Mouse (Mus musculus) stomach, embryonic 15.5 days (tissue): ENCODE measurements at regions not wholly inside any gene's neighbourhood (a gene's known extent, or its start where the extent isn't known, plus 50 kb on each side); places are given as distances from the start of the nearest gene placed in this dataset.
A peak's percentile ranks its signal among the peaks of the same experiment; 100 is the strongest.

Experiments
- ATAC-seq: fragments of 200-750 bp; cut with Nextera tagmentation; 2 replicates; pipeline ENCODE4 v1.8.0; 2017; ENCODE audit warnings: low read depth, moderate number of reproducible peaks, moderate TSS enrichment; ENCODE audit not compliant: insufficient read depth, low FRiP score
- H3K27ac ChIP-seq: fragments of 300-500 bp; sonication (generic); 2 replicates; pipeline ENCODE4 v1.5.1; 2015; ENCODE audit warnings: mild to moderate bottlenecking, inconsistent platforms
- H3K27me3 ChIP-seq: fragments of 300-500 bp; sonication (generic); replicated peaks from 2 replicates; pipeline ENCODE4 v1.6.1; 2015; ENCODE audit warnings: inconsistent platforms
- H3K36me3 ChIP-seq: fragments of 300-500 bp; sonication (generic); 2 replicates; pipeline ENCODE4 v1.6.1; 2015; ENCODE audit warnings: inconsistent platforms
- H3K4me1 ChIP-seq: fragments of 300-500 bp; sonication (generic); 2 replicates; pipeline ENCODE4 v1.6.1; 2015; ENCODE audit warnings: inconsistent platforms
- H3K4me2 ChIP-seq: fragments of 300-500 bp; sonication (generic); 2 replicates; pipeline ENCODE4 v1.6.1; 2015; ENCODE audit warnings: mild to moderate bottlenecking, inconsistent platforms
- H3K4me3 ChIP-seq: fragments of 300-500 bp; sonication (generic); replicated peaks from 2 replicates; pipeline ENCODE4 v1.5.1; 2015; ENCODE audit warnings: inconsistent platforms
- H3K9ac ChIP-seq: fragments of 300-500 bp; sonication (generic); 2 replicates; pipeline ENCODE4 v1.6.1; 2015; ENCODE audit warnings: inconsistent platforms
- H3K9me3 ChIP-seq: fragments of 300-500 bp; sonication (generic); 2 replicates; pipeline ENCODE4 v1.6.1; 2016; ENCODE audit warnings: inconsistent platforms
- WGBS: fragments of 180-500 bp; shearing (Covaris S2); methylation state at CpG from one replicate; pipeline ENCODE4 v1.1.7; 2015; 5-methylcytosine and 5-hydroxymethylcytosine counted together

DNA sequence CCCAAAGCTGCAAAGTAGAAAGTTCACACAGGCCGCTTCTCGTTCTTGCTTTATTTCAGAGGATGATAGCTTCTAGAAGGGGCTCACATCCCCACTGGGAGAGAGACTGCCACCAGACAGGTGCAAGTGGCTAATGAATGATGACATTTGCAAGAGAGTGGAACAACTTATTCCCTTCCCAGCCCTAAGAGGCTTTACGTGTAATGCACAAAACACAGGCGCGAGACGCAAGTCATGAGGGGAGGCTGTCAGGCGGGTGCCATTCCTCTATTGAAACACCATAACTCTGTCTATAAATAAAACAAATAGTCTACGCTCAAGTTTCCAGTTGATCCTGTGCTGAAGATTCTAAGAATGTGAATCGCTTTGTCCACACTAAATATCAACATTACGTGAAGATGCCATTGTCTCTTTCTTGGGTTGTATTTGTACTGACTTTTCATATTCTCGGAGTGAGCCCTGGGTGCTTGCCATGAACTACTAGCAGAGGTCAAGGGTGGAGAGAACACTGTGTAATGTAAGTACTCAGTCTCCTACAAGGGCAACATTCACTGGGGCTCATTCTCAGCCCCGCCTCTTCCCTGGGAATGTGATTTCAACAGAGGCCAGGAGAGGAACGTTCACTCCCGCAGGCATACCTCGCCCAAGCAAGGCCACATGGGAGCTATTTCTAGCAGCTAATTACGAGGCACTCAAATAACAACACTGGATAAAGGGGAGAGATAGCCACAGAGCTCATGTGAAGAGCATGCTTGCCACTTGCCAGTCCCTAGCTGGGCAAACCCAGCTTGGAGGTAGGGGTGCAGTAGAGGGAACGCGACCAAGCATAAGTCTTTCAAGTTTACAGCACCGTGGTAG, 225.5 kb upstream of the Pabpc6 start:
- H3K4me3 ChIP-seq, result no peak overlapping the region
- no peak overlapping the region for H3K4me2 ChIP-seq
- no peaks in the 10 kb centered on the region for H3K9me3 ChIP-seq
- H3K9ac ChIP-seq, result no peak overlapping the region
- H3K27ac ChIP-seq, result 0 out of 2 replicates have a peak overlapping the region, but pooled peaks have one; percentile 40
- WGBS, result 64% methylated on average over 19 of the region's 19 CpGs
- peak; percentile 80; the same call in 1 of the 2 replicates for ATAC-seq
- H3K36me3 ChIP-seq, result no peaks in the 10 kb centered on the region
- peaks cover 10% of the 10 kb centered on the region; the same call in 1 of the 2 replicates for H3K4me1 ChIP-seq
- no peaks in the 10 kb centered on the region for H3K27me3 ChIP-seq

DNA sequence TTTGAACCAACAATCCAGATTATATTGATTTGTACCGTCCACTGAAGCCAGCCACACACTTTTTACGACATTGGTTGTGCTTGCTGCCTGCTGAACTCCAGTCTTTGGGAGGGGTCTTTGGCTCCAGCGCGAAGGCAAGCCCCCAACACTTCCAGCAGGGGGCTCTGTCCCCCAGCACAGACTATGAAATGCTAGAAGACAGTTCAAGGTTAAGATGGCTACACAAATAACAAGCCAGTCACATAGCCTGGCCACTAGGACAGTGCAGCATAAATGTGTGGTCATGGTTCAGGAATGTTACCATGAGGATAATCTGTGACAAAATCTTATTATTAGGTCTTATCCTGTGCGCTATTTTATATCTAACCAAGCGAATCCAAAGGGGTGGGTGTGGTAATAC, 224.4 kb upstream of the Pabpc6 start:
- Histone ChIP-seq H3K9ac (no peak overlapping the region), H3K4me2 (no peak overlapping the region), H3K36me3 (no peaks in the 10 kb centered on the region), H3K27ac (no peak overlapping the region), H3K27me3 (no peaks in the 10 kb centered on the region), H3K4me3 (no peak overlapping the region), H3K9me3 (no peaks in the 10 kb centered on the region), H3K4me1 (peaks cover 10% of the 10 kb centered on the region; the same call in 1 of the 2 replicates)
- 52% methylated on average over 6 of the region's 6 CpGs for WGBS
- ATAC-seq, result no peak

DNA sequence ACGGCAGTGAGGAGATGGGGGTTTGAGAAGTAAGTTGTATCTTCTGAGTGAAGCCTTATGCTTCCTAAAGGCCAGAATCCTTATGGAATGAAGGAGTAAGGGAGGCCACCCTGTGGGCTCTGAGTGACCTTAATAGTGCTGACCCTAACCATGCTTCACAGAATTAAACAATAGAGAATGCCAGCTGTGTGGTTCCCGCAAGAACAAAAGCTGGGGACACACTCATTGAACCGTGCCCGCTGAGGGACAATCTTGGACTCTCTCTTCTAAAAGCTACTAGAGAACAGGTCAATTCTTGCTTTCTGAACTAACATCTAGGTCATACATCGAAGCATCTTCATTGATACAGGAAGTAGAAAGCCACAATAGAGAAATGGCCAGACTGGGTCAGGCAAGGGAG, 223.3 kb upstream of the Pabpc6 start:
- Histone ChIP-seq H3K4me2 (no peak overlapping the region), H3K36me3 (no peaks in the 10 kb centered on the region), H3K4me3 (no peak overlapping the region), H3K27me3 (no peaks in the 10 kb centered on the region), H3K9me3 (no peaks in the 10 kb centered on the region), H3K4me1 (peaks cover 15% of the 10 kb centered on the region; the same call in 1 of the 2 replicates), H3K27ac (no peak overlapping the region), H3K9ac (no peak overlapping the region)
- ATAC-seq, result no peak
- 79% methylated on average over 5 of the region's 5 CpGs for WGBS

DNA sequence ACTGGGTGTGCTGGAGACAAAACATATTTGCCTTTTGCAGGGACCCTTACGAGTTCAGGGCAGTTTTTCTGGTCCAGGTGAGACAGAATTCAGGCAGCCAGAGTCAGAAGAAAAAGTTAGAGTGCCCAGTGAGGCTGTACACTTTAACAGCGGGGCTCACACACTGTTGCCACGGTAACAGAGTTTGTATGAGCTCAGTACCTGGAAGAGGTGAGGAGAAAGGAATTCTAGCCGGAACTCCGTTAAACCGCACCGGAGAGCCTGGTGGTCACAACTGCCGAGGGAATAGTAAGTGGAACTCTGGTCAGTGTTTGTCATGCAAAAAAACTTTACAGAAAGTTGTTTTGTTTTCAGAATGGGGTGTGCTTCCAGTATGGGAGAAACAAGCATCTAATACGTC, 222.6 kb upstream of the Pabpc6 start:
- H3K36me3 ChIP-seq, result no peaks in the 10 kb centered on the region
- no peak for ATAC-seq
- H3K4me1 ChIP-seq, result peaks cover 15% of the 10 kb centered on the region; the same call in 1 of the 2 replicates
- no peak overlapping the region for H3K27ac ChIP-seq
- H3K4me2 ChIP-seq, result no peak overlapping the region
- H3K4me3 ChIP-seq, result no peak overlapping the region
- 73% methylated on average over 9 of the region's 9 CpGs for WGBS
- H3K9ac ChIP-seq, result no peak overlapping the region
- H3K9me3 ChIP-seq, result no peaks in the 10 kb centered on the region
- no peaks in the 10 kb centered on the region for H3K27me3 ChIP-seq

DNA sequence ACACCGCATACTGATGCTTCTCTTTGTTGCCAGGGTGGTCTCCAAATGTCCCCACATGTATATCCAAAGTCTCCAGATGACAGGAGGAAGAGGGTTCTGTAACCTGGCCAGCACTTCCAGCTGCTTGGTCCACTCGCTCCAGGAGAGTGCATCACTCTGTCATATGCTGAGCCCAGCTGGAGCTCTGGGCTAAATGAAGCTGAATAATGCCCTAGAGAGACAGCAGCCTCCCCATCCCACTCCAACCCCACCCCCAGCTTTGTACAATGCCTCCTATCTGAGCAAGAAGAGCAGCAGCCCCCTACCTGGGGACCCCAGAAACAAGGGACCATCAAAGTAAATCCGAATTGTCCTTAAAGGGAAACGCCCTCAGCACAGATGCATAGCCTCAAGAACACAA, 219.0 kb upstream of the Pabpc6 start:
- ATAC-seq, result no peak
- H3K27ac ChIP-seq, result no peak overlapping the region
- no peaks in the 10 kb centered on the region for H3K27me3 ChIP-seq
- no peaks in the 10 kb centered on the region for H3K36me3 ChIP-seq
- H3K4me3 ChIP-seq, result no peak overlapping the region
- 77% methylated on average over 4 of the region's 4 CpGs for WGBS
- H3K4me2 ChIP-seq, result no peak overlapping the region
- 0 out of 2 replicates have a peak, but pooled peaks cover 5% of the 10 kb centered on the region for H3K4me1 ChIP-seq
- no peaks in the 10 kb centered on the region for H3K9me3 ChIP-seq
- H3K9ac ChIP-seq, result no peak overlapping the region

DNA sequence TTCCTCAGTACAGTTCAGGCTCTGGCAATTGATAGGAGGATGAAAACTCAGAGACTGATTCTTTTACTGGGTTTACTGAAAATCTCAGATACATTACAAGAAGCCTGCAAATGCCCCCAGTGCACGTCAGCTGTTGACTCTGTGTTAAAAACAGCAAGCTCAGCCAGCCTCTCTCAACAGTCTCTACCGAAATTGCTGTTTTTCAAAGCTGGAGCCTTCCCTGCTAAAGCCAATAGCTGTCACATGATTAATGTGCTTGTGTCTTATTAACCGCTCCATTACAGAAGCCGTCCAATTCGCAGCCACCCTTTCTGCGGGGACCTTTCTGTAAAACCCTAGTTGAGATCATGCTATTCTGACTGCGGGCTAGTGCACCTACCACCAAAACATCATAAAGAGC, 215.6 kb upstream of the Pabpc6 start:
- no peak overlapping the region for H3K27ac ChIP-seq
- H3K4me2 ChIP-seq, result no peak overlapping the region
- H3K9ac ChIP-seq, result no peak overlapping the region
- ATAC-seq, result no peak
- WGBS, result 28% methylated on average over 7 of the region's 7 CpGs
- no peaks in the 10 kb centered on the region for H3K9me3 ChIP-seq
- H3K27me3 ChIP-seq, result no peaks in the 10 kb centered on the region
- 0 out of 2 replicates have a peak, but pooled peaks cover 5% of the 10 kb centered on the region for H3K4me1 ChIP-seq
- H3K36me3 ChIP-seq, result no peaks in the 10 kb centered on the region
- H3K4me3 ChIP-seq, result no peak overlapping the region

DNA sequence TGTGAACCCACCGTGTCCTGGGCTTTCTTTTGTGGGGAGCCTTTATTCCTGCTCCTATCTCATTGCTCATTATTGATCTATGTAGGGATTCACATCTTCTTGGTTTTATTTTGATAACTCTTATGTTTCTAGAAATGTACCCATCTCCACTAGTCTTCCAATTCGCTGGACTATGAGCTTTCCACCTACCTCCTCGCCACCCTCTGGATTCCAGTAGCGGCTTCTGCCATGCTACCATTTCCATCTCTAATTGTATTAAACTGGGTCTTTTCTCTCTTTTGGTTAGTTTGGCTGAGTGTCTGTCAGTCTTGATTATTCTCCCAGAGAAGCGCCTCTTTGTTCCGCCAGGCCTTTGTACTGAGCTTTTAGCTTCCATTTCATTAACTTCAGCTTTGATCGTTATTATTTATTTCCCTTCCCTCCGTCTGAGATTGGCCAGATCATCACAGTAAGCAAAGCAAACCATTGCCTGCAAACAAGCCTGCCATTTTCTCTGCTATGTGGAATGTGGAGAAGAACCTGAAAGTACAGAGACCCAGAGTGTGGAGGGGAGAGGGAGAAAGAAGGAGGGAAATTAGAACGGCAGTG, 213.2 kb upstream of the Pabpc6 start:
- no peak for ATAC-seq
- H3K27ac ChIP-seq, result no peak overlapping the region
- no peaks in the 10 kb centered on the region for H3K9me3 ChIP-seq
- no peaks in the 10 kb centered on the region for H3K27me3 ChIP-seq
- no peak overlapping the region for H3K4me3 ChIP-seq
- H3K4me2 ChIP-seq, result no peak overlapping the region
- H3K36me3 ChIP-seq, result no peaks in the 10 kb centered on the region
- WGBS, result 84% methylated on average over 9 of the region's 9 CpGs
- H3K9ac ChIP-seq, result no peak overlapping the region
- no peaks in the 10 kb centered on the region for H3K4me1 ChIP-seq

DNA sequence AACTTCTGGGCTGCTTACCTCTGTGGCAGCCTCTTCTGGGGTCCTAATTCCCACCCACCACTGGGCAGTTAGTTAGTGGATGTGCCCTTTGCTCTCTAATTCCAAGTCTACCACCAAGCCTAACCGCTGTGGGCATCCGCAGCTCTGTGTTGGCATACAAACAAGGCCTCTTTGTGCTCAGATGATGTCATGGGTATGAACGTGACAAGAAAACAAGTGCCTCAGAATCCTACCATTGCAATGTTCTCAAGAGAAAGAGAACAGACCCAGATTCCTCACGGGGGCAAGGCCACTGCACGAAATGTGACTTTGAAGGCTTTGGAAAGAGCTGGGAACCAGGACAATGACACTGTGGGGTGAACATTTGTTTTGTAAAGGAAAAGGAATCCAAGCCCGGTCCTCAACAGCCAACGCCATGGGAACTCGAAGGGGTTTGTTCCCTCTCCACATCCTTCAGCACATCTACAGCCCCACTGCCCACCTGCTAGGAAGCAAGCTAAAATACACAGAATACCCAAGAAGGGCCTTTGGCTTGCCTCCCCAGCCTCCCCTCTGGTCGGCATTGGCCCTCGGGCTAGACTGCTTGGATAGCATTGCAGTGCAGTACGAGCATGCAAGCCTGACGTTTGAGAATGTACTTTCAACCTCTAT, 210.2 kb upstream of the Pabpc6 start:
- no peak overlapping the region for H3K27ac ChIP-seq
- no peaks in the 10 kb centered on the region for H3K36me3 ChIP-seq
- no peaks in the 10 kb centered on the region for H3K4me1 ChIP-seq
- no peaks in the 10 kb centered on the region for H3K9me3 ChIP-seq
- no peak overlapping the region for H3K4me2 ChIP-seq
- H3K9ac ChIP-seq, result no peak overlapping the region
- ATAC-seq, result no peak
- no peak overlapping the region for H3K4me3 ChIP-seq
- no peaks in the 10 kb centered on the region for H3K27me3 ChIP-seq
- WGBS, result 80% methylated on average over 12 of the region's 12 CpGs

DNA sequence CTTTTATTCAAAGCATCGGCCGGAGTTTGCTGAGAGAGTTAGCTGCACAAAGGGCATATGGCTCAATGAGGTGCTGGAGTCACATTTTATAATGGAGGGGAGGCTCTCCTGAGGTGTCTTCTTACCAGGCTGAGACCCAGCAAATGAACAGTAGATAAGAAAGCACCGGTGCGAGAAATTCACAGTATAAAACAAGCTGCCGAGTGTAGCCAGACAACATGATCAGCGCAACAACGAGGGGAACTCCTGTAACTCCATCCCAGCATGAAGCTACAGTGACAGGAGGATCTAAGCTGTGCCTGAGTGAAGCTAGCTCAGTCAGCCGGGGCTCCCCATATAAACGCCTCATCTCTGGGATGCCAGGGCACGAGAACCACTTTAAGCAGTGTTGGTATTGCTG, 204.2 kb upstream of the Pabpc6 start:
- Histone ChIP-seq H3K27me3 (no peaks in the 10 kb centered on the region), H3K9ac (no peak overlapping the region), H3K4me3 (no peak overlapping the region), H3K4me1 (no peaks in the 10 kb centered on the region), H3K27ac (no peak overlapping the region), H3K9me3 (no peaks in the 10 kb centered on the region), H3K4me2 (no peak overlapping the region), H3K36me3 (no peaks in the 10 kb centered on the region)
- ATAC-seq, result no peak
- WGBS, result 68% methylated on average over 10 of the region's 10 CpGs

DNA sequence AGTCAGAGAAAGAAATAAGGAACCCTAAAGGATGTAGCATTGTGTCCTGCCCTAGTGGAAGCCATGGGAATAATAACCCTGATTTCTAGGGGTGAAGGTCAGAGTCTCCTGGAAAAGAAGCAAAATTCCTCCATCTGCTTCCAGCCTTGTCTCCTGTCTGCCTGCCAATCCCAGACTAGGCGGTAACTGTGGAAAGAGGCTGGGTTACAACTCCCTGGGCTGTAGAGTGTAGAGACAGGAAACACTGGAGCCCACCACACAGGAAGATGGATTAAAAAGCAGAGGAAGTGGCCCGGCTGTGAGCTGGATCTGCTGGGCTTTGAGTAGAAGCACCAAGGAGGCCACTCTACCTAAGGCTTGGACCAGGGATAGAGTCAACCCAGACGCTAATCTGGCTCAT, 200.7 kb upstream of the Pabpc6 start:
- Histone ChIP-seq H3K27me3 (no peaks in the 10 kb centered on the region), H3K4me1 (no peaks in the 10 kb centered on the region), H3K9me3 (no peaks in the 10 kb centered on the region), H3K4me3 (no peak overlapping the region), H3K27ac (no peak overlapping the region), H3K9ac (no peak overlapping the region), H3K36me3 (no peaks in the 10 kb centered on the region), H3K4me2 (no peak overlapping the region)
- ATAC-seq, result no peak
- WGBS, result 68% methylated on average over 3 of the region's 3 CpGs

DNA sequence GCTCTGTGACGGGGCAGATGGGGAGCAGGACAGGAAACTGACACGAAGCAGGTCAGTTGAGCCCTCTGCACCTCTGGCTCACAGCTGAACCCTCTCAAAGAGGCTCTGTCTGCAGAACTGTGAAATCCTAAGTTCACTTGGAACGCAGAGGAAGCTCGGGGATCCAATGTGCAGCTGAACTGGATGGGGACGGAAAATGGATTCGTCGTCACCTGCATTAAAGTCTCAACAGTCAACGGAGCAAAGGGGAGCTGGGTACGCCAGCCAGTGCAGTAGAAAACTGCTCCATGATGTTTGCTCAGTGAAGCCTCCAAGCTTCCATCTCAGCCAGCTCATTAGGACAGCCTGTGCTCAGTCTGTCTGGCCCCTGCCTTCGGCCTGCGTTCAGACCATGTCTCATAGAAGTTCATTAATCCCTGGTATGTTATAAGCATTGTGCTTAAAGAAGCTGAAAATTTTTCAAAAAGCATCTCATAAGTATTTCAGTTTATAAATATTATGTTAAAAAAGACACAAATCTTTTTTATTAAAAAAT, 199.3 kb upstream of the Pabpc6 start:
- Histone ChIP-seq H3K27me3 (no peaks in the 10 kb centered on the region), H3K27ac (no peak overlapping the region), H3K9me3 (no peaks in the 10 kb centered on the region), H3K36me3 (no peaks in the 10 kb centered on the region), H3K4me2 (no peak overlapping the region), H3K4me3 (no peak overlapping the region), H3K4me1 (no peaks in the 10 kb centered on the region), H3K9ac (no peak overlapping the region)
- 74% methylated on average over 11 of the region's 11 CpGs for WGBS
- no peak for ATAC-seq

DNA sequence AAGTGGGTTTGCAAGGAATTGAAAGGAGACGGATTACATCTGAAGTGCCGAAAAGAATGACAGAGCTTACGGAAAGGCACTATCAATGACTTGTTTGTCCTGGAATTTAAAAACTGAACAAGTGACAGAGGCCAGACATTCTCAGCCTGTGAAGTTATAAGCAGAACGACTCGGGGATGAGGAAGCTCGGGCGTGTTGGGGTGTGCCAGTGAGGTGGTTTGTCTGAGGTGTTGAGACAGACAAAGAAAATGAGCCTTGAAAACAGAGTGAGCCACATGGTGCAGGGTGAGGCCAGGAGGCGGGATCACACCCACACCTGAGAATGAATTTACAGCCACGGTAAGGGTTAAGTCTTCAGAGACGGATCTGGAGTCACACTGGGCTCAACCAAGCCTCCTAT, 194.7 kb upstream of the Pabpc6 start:
- no peaks in the 10 kb centered on the region for H3K4me1 ChIP-seq
- no peaks in the 10 kb centered on the region for H3K36me3 ChIP-seq
- no peak overlapping the region for H3K27ac ChIP-seq
- H3K4me2 ChIP-seq, result no peak overlapping the region
- ATAC-seq, result no peak
- H3K4me3 ChIP-seq, result no peak overlapping the region
- H3K9me3 ChIP-seq, result no peaks in the 10 kb centered on the region
- 45% methylated on average over 10 of the region's 10 CpGs for WGBS
- no peaks in the 10 kb centered on the region for H3K27me3 ChIP-seq
- H3K9ac ChIP-seq, result no peak overlapping the region
